41 mouse cellular contexts compared by ENCODE assay signal in genomic region chr7:140822731-140823130, GRCm38 (mm10). TPM values are rescaled to one million over a fixed set of nuclear protein-coding genes. Genes with fewer than 3 reads are reported as not detected.
"Had no signal": no experiment of that assay in that cellular context is flagged by ENCODE, and none has a peak within 500 bp of the region (broad histone marks: within the 10 kb centered on the region; RNA-seq: fewer than 3 reads in every experiment).

No protein-coding gene starts in this region.

- H3K36me3 ChIP-seq: limb, embryonic 10.5 days; limb, embryonic 12.5 days; limb, embryonic 13.5 days; limb, embryonic 15.5 days; liver, embryonic 12.5 days; liver, embryonic 13.5 days; liver, embryonic 15.5 days; lung, embryonic 15.5 days; midbrain, embryonic 10.5 days; midbrain, embryonic 12.5 days; neural tube, embryonic 12.5 days had no signal

- DNase-seq: liver, embryonic 13.5 days; lung, adult 2 months; lung, postnatal 14 days had no signal

- H3K27ac ChIP-seq: limb, embryonic 12.5 days; limb, embryonic 13.5 days; limb, embryonic 15.5 days; liver, embryonic 12.5 days; liver, embryonic 13.5 days; liver, embryonic 14.5 days; liver, embryonic 15.5 days; lung, embryonic 15.5 days; macrophage; midbrain, embryonic 10.5 days; midbrain, embryonic 12.5 days; neural tube, embryonic 12.5 days had no signal

- H3K27me3 ChIP-seq: limb, embryonic 13.5 days; limb, embryonic 15.5 days; lung, embryonic 15.5 days; midbrain, embryonic 12.5 days; midbrain, embryonic 15.5 days; neural tube, embryonic 12.5 days had no signal

- H3K4me1 ChIP-seq: limb, embryonic 12.5 days; midbrain, embryonic 12.5 days; neural tube, embryonic 12.5 days had no signal

- H3K9me3 ChIP-seq: limb, embryonic 10.5 days; limb, embryonic 12.5 days; limb, embryonic 13.5 days; limb, embryonic 15.5 days; liver, embryonic 12.5 days; liver, embryonic 13.5 days; liver, embryonic 15.5 days; lung, embryonic 15.5 days; megakaryocyte, embryonic 14.5 days; midbrain, embryonic 10.5 days; midbrain, embryonic 12.5 days; midbrain, embryonic 15.5 days; neural tube, embryonic 12.5 days had no signal

- H3K9ac ChIP-seq: limb, embryonic 12.5 days; limb, embryonic 15.5 days; liver, embryonic 12.5 days; liver, embryonic 13.5 days; liver, embryonic 14.5 days; liver, embryonic 15.5 days; lung, embryonic 15.5 days; neural tube, embryonic 12.5 days had no signal

- H3K4me3 ChIP-seq: myocyte had no signal

RNA-seq across cellular contexts. Expression of gene Zfp941, which starts 0.8 kb away (rescaled TPM):
- total RNA-seq: monocyte, adult 5-6 weeks had no signal

RNA-seq across cellular contexts. Expression of gene Urah, which starts 12.1 kb away (rescaled TPM):
- total RNA-seq: left cerebral cortex, postnatal 4 days; megakaryocyte progenitor cell, adult 5-6 weeks; megakaryocyte, adult 5-6 weeks; megakaryocyte-erythroid progenitor cell, adult 5-6 weeks; monocyte, adult 5-6 weeks had no signal
- polyA plus RNA-seq: macrophage; midbrain, embryonic 14.5 days; midbrain, embryonic 15.5 days; midbrain, embryonic 16.5 days; neural tube, embryonic 12.5 days had no signal

RNA-seq across cellular contexts. Expression of gene Scgb1c1, which starts 22.6 kb away (rescaled TPM):
- total RNA-seq: left cerebral cortex, adult 18-20 months; left cerebral cortex, adult 2 months; left cerebral cortex, adult 8-10 months; left cerebral cortex, postnatal 10 days; left cerebral cortex, postnatal 14 days; left cerebral cortex, postnatal 25 days; left cerebral cortex, postnatal 36 days; left cerebral cortex, postnatal 4 days; megakaryocyte progenitor cell, adult 5-6 weeks; megakaryocyte, adult 5-6 weeks; megakaryocyte-erythroid progenitor cell, adult 5-6 weeks; midbrain, postnatal 0 days; monocyte, adult 5-6 weeks had no signal
- polyA plus RNA-seq: limb, embryonic 10.5 days; limb, embryonic 11.5 days; limb, embryonic 12.5 days; limb, embryonic 13.5 days; limb, embryonic 14.5 days; limb, embryonic 15.5 days; liver, embryonic 12.5 days; liver, embryonic 13.5 days; liver, embryonic 14.5 days; liver, embryonic 15.5 days; liver, embryonic 16.5 days; lung, embryonic 14.5 days; lung, embryonic 15.5 days; macrophage; midbrain, embryonic 10.5 days; midbrain, embryonic 12.5 days; midbrain, embryonic 14.5 days; midbrain, embryonic 15.5 days; midbrain, embryonic 16.5 days; midbrain, postnatal 0 days; myocyte; neural tube, embryonic 11.5 days; neural tube, embryonic 12.5 days had no signal

RNA-seq across cellular contexts. Expression of gene Odf3, which starts 24.9 kb away (rescaled TPM):
- total RNA-seq: left cerebral cortex, adult 18-20 months; left cerebral cortex, adult 2 months; left cerebral cortex, postnatal 10 days; left cerebral cortex, postnatal 14 days; left cerebral cortex, postnatal 25 days; left cerebral cortex, postnatal 36 days; left cerebral cortex, postnatal 4 days; liver, adult 2 months; megakaryocyte progenitor cell, adult 5-6 weeks; megakaryocyte, adult 5-6 weeks; megakaryocyte-erythroid progenitor cell, adult 5-6 weeks; midbrain, postnatal 0 days; monocyte, adult 5-6 weeks had no signal
- polyA plus RNA-seq: limb, embryonic 10.5 days; limb, embryonic 11.5 days; limb, embryonic 12.5 days; limb, embryonic 13.5 days; limb, embryonic 15.5 days; liver, adult 2 months; liver, embryonic 13.5 days; liver, embryonic 14.5 days; liver, embryonic 15.5 days; liver, embryonic 16.5 days; lung, embryonic 14.5 days; lung, embryonic 15.5 days; lung, embryonic 16.5 days; lung, postnatal 0 days; macrophage; midbrain, embryonic 10.5 days; midbrain, embryonic 12.5 days; midbrain, embryonic 14.5 days; midbrain, embryonic 15.5 days; midbrain, embryonic 16.5 days; neural tube, embryonic 11.5 days; neural tube, embryonic 12.5 days had no signal

RNA-seq across cellular contexts. Expression of gene Gm45785, which starts 33.4 kb away (rescaled TPM):
- total RNA-seq: megakaryocyte, adult 5-6 weeks had no signal
- polyA plus RNA-seq: limb, embryonic 10.5 days; limb, embryonic 11.5 days; limb, embryonic 13.5 days; limb, embryonic 14.5 days; limb, embryonic 15.5 days; liver, adult 2 months; liver, embryonic 12.5 days; liver, embryonic 13.5 days; liver, embryonic 14.5 days; liver, embryonic 15.5 days; liver, embryonic 16.5 days; lung, adult 2 months; lung, embryonic 14.5 days; lung, embryonic 15.5 days; lung, embryonic 16.5 days; lung, postnatal 0 days; macrophage; midbrain, embryonic 10.5 days; midbrain, embryonic 14.5 days; midbrain, postnatal 0 days; myocyte; neural tube, embryonic 11.5 days; neural tube, embryonic 12.5 days had no signal
